In genomic region chr9:44686638-44687037, GRCm38 (mm10) we compare ENCODE assay signal across 12 mouse cellular contexts. TPM values are rescaled to one million over a fixed set of nuclear protein-coding genes. Genes with fewer than 3 reads are reported as not detected.
A peak's percentile ranks its signal among the peaks of the same experiment; 100 is the strongest.
DNase-seq lines count a peak whose midpoint lies in the region; ATAC-seq lines count a peak whose summit lies in the region.
"Had no signal": no experiment of that assay in that cellular context is flagged by ENCODE, and none has a peak within 500 bp of the region (broad histone marks: within the 10 kb centered on the region; RNA-seq: fewer than 3 reads in every experiment).

No protein-coding gene starts in this region.

- no peaks in the 10 kb centered on the region for H3K27me3 ChIP-seq in kidney, embryonic 15.5 days
- H3K27me3 ChIP-seq in forebrain, embryonic 11.5 days (ENCODE audit: control insufficient read depth, insufficient read depth, low read length), result no peaks in the 10 kb centered on the region
- no peaks in the 10 kb centered on the region for H3K27me3 ChIP-seq in midbrain, embryonic 14.5 days (ENCODE audit: control insufficient read depth, insufficient read depth, low read length)
- H3K27me3 ChIP-seq: heart, embryonic 13.5 days; limb, embryonic 12.5 days had no signal

- ATAC-seq in kidney, embryonic 15.5 days (replicated peaks; ENCODE audit: low FRiP score), result no peak
- ATAC-seq in forebrain, embryonic 11.5 days (replicated peaks; ENCODE audit: low FRiP score), result peak; percentile 75
- peak; percentile 78 for ATAC-seq in midbrain, embryonic 14.5 days (ENCODE audit: low FRiP score, low TSS enrichment)
- ATAC-seq in CD4-positive, CD25-positive, alpha-beta regulatory T cell, adult 4 months, result no peak

- no peak overlapping the region for H3K4me2 ChIP-seq in kidney, embryonic 15.5 days
- no peak overlapping the region for H3K4me2 ChIP-seq in forebrain, embryonic 11.5 days (ENCODE audit: low read depth, low read length, severe bottlenecking)
- H3K4me2 ChIP-seq in midbrain, embryonic 14.5 days (ENCODE audit: low read length), result peak overlapping the region; percentile 12; the same call in 1 of the 2 replicates
- H3K4me2 ChIP-seq: heart, embryonic 13.5 days; limb, embryonic 12.5 days had no signal

- WGBS in kidney, embryonic 15.5 days, result 58% methylated on average over 5 of the region's 5 CpGs
- 56% methylated on average over 5 of the region's 5 CpGs for WGBS in forebrain, embryonic 11.5 days
- WGBS in midbrain, embryonic 14.5 days, result 11% methylated on average over 5 of the region's 5 CpGs

- DNase-seq in kidney, adult 11 months, result no peak
- peak; percentile 25 for DNase-seq in NIH3T3 (ENCODE audit: low read depth)
- DNase-seq in forebrain, embryonic 11.5 days (ENCODE audit: low spot score), result peak; percentile 59
- peak; percentile 89 for DNase-seq in midbrain, embryonic 14.5 days
- no peak for DNase-seq in adrenal gland, adult 18-20 months (ENCODE audit: low spot score in 2 of 2)
- DNase-seq in heart, postnatal 14 days, result no peak
- DNase-seq: cerebellum, adult 11-12 months; thymus, postnatal 14 days had no signal

- H3K27ac ChIP-seq in kidney, embryonic 15.5 days, result peak overlapping the region; percentile 89
- 0 out of 2 replicates have a peak overlapping the region, but pooled peaks have one; percentile 43 for H3K27ac ChIP-seq in forebrain, embryonic 11.5 days (ENCODE audit: low read depth, low read length)
- H3K27ac ChIP-seq in midbrain, embryonic 14.5 days (replicated peaks; ENCODE audit: low read depth, low read length), result peak overlapping the region; percentile 74
- H3K27ac ChIP-seq: heart, embryonic 13.5 days; limb, embryonic 12.5 days had no signal

- intact Hi-C loops in heart, postnatal 14 days (cut with DNase I), result no loop called here

- H3K4me1 ChIP-seq in kidney, embryonic 15.5 days, result peaks cover 39% of the 10 kb centered on the region
- peaks cover 8% of the 10 kb centered on the region; the same call in 1 of the 2 replicates for H3K4me1 ChIP-seq in forebrain, embryonic 11.5 days (replicated peaks; ENCODE audit: control insufficient read depth, insufficient read depth, low read length)
- peaks cover 23% of the 10 kb centered on the region for H3K4me1 ChIP-seq in midbrain, embryonic 14.5 days (ENCODE audit: control insufficient read depth, insufficient read depth, low read length)

- no peak overlapping the region for H3K9ac ChIP-seq in kidney, embryonic 15.5 days
- H3K9ac ChIP-seq in forebrain, embryonic 11.5 days (ENCODE audit: low read length), result no peak overlapping the region
- H3K9ac ChIP-seq in midbrain, embryonic 14.5 days (replicated peaks; ENCODE audit: low read length), result 0 out of 2 replicates have a peak overlapping the region, but pooled peaks have one; percentile 16
- H3K9ac ChIP-seq: heart, embryonic 13.5 days; limb, embryonic 12.5 days had no signal

- peaks cover 44% of the 10 kb centered on the region for H3K36me3 ChIP-seq in kidney, embryonic 15.5 days
- H3K36me3 ChIP-seq in forebrain, embryonic 11.5 days (ENCODE audit: control insufficient read depth, insufficient read depth, low read length), result no peaks in the 10 kb centered on the region; the same call in 1 of the 2 replicates
- peaks cover 46% of the 10 kb centered on the region for H3K36me3 ChIP-seq in midbrain, embryonic 14.5 days (ENCODE audit: control insufficient read depth, insufficient read depth, low read length)

- no peaks in the 10 kb centered on the region for H3K9me3 ChIP-seq in kidney, embryonic 15.5 days (replicated peaks)
- H3K9me3 ChIP-seq in forebrain, embryonic 11.5 days (ENCODE audit: control insufficient read depth, low read length), result no peaks in the 10 kb centered on the region
- H3K9me3 ChIP-seq in midbrain, embryonic 14.5 days (ENCODE audit: control insufficient read depth, low read length), result no peaks in the 10 kb centered on the region
- H3K9me3 ChIP-seq: heart, embryonic 13.5 days; limb, embryonic 12.5 days had no signal

- no peak overlapping the region for H3K4me3 ChIP-seq in kidney, embryonic 15.5 days (replicated peaks)
- no peak overlapping the region for H3K4me3 ChIP-seq in forebrain, embryonic 11.5 days (ENCODE audit: low read depth, low read length)
- H3K4me3 ChIP-seq in midbrain, embryonic 14.5 days (replicated peaks; ENCODE audit: low read depth, low read length), result no peak overlapping the region
- H3K4me3 ChIP-seq: heart, embryonic 13.5 days; limb, embryonic 12.5 days had no signal

RNA-seq across cellular contexts. Expression of gene Treh, which starts 13.6 kb away (rescaled TPM):
- 0.22 and 0.23 TPM in 2 replicates for polyA plus RNA-seq in kidney, embryonic 15.5 days (2015; fragmentation: Nextera tagmentation; extraction: Ambion mirVana)
- polyA plus RNA-seq in forebrain, embryonic 11.5 days (2014; fragmentation: Nextera tagmentation; extraction: Ambion mirVana), result not detected in 2 replicates
- not detected in 2 replicates for polyA plus RNA-seq in midbrain, embryonic 14.5 days (2014; fragmentation: Nextera tagmentation; extraction: Ambion mirVana)
- not detected for polyA plus RNA-seq in CD4-positive, CD25-positive, alpha-beta regulatory T cell, adult 4 months (2017; shearing (Covaris generic))
- total RNA-seq in adrenal gland, adult 18-20 months (2021), result not detected
- total RNA-seq in heart, postnatal 14 days (2021), result not detected
- polyA plus RNA-seq: heart, embryonic 13.5 days; limb, embryonic 12.5 days had no signal

RNA-seq across cellular contexts. Expression of gene Phldb1, which starts 48.4 kb away (rescaled TPM):
- polyA plus RNA-seq in kidney, embryonic 15.5 days (2015; fragmentation: Nextera tagmentation; extraction: Ambion mirVana), result 34.5 and 36.4 TPM in 2 replicates
- 43.5 and 46.0 TPM in 2 replicates for polyA plus RNA-seq in forebrain, embryonic 11.5 days (2014; fragmentation: Nextera tagmentation; extraction: Ambion mirVana)
- 46.7 and 51.1 TPM in 2 replicates for polyA plus RNA-seq in midbrain, embryonic 14.5 days (2014; fragmentation: Nextera tagmentation; extraction: Ambion mirVana)
- polyA plus RNA-seq in CD4-positive, CD25-positive, alpha-beta regulatory T cell, adult 4 months (2017; shearing (Covaris generic)), result under 1 TPM in 1 of 2 experiments, not detected in 1; 0.32 TPM
- 10 to 100 TPM; 24.1 to 60.8 TPM for total RNA-seq in adrenal gland, adult 18-20 months (2021)
- 100 to 1,000 TPM; 124 to 132 TPM for total RNA-seq in heart, postnatal 14 days (2021)

Comparison
In these comparisons a context has a peak if more than half of its experiments do, and no peak if none do; other contexts are left out.
1. ATAC-seq: peak in forebrain, embryonic 11.5 days (single experiment) and midbrain, embryonic 14.5 days (single experiment); none in kidney, embryonic 15.5 days (single experiment) and CD4-positive, CD25-positive, alpha-beta regulatory T cell, adult 4 months (single experiment).
2. DNase-seq: peak in NIH3T3 (single experiment), forebrain, embryonic 11.5 days (single experiment) and midbrain, embryonic 14.5 days (single experiment); none in kidney, adult 11 months (single experiment), adrenal gland, adult 18-20 months (0 of 2) and heart, postnatal 14 days (0 of 2).
3. RNA of gene Phldb1, which starts 48.4 kb away (polyA plus RNA-seq): 46.7 to 51.1 TPM in midbrain, embryonic 14.5 days, 43.5 to 46.0 TPM in forebrain, embryonic 11.5 days and 34.5 to 36.4 TPM in kidney, embryonic 15.5 days; 0.32 TPM in CD4-positive, CD25-positive, alpha-beta regulatory T cell, adult 4 months; every median in the first group is over 10 times any median in the second.
4. Peak in every context shown above with its lines, with median percentiles within 50 percentile points of each other: H3K27ac ChIP-seq.